Comparison of ENCODE assay signal across 1 mouse cellular context in the genomic region with DNA sequence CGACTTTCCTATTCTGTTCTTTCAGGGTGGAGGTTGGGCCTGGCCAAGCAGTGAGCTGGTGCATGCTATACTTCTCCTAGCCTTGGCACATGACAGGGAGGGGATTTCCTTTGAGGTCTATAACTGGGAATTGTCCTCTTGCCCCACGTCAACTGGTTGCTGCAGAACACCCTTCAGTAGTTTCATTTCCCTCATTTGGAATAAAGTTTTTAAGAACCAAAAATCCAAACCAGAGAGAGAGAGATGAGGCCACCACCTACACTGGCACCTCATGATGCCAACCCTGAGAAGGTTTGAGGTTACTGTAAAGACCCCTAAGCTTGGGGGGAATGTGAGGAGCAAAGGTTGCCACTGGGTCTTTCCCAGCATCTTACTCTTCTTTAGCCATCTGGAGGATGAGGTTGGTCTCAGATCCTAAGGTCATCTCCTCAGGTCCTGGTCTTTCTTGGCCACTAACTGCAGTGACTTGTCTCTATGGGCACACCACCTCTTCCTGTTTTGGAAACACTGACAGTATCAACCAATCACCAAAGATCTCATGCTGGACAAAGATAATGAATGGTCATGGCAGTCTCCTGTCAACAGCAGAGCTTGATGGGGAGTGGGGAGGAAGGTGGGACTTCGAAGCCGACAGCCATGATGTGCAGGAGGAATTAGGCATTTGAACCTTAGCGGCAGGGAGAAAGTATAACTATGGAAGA.
TF ChIP-seq lines count a peak whose summit lies in the region.

No protein-coding gene starts in this region.

TF ChIP-seq in CH12.LX, 34 proteins besides CTCF, POLR2A, EP300 and RAD21 (continued from another document):
- TF ChIP-seq ZNF384 (IDR thresholded peaks at IDR 0.05; ENCODE audit: low read depth, low read length) (no peak), JUN (IDR thresholded peaks at IDR 0.05; ENCODE audit: insufficient read depth, low read depth, low read length) (no peak), GABPA (IDR thresholded peaks at IDR 0.05; ENCODE audit: insufficient replicate concordance, low read depth, low read length) (no peak), SIN3A (IDR thresholded peaks at IDR 0.05; ENCODE audit: low read length) (no peak), E2F4 (IDR thresholded peaks at IDR 0.05; ENCODE audit: insufficient replicate concordance, low read depth, low read length) (no peak), TBP (conservative IDR thresholded peaks at IDR 0.05; ENCODE audit: low read depth, low read length) (no peak), TCF12 (IDR thresholded peaks at IDR 0.05; ENCODE audit: low read depth, low read length) (peak; percentile 55; the same call in 1 of the 2 replicates), MEF2A (IDR thresholded peaks at IDR 0.05; ENCODE audit: borderline replicate concordance, low read depth, low read length) (peak; percentile 89), PAX5 (IDR thresholded peaks at IDR 0.05; ENCODE audit: low read length) (no peak), CHD2 (IDR thresholded peaks at IDR 0.05; ENCODE audit: low read length) (peak; percentile 77), POLR2AphosphoS2 (IDR thresholded peaks at IDR 0.05; ENCODE audit: low read depth, low read length) (no peak)
